Mouse (Mus musculus) bone marrow, adult 2 months (tissue): ENCODE measurements around the gene Rabif. TPM values are rescaled to one million over a fixed set of nuclear protein-coding genes. Genes with fewer than 3 reads are reported as not detected.
A peak's percentile ranks its signal among the peaks of the same experiment; 100 is the strongest.
"Not testable (repeated sequence)": the region's sequence is repeated elsewhere in the genome, so short reads cannot be mapped to it uniquely, and the experiment has no call there.

Source experiments
- H3K27ac ChIP-seq: fragments of 200-500 bp; 2 replicates; pipeline ENCODE4 v1.5.1; 2012; ENCODE audit warnings: low read depth, mild to moderate bottlenecking, control low read depth, inconsistent platforms, low read length; ENCODE audit not compliant: control insufficient read depth, poor library complexity, insufficient read depth
- H3K4me1 ChIP-seq: fragments of 200-500 bp; 2 replicates; pipeline ENCODE4 v1.6.1; 2011; ENCODE audit warnings: low read length; ENCODE audit not compliant: control insufficient read depth, insufficient read depth
- H3K4me3 ChIP-seq: fragments of 200-500 bp; replicated peaks from 2 replicates; pipeline ENCODE3; 2011; ENCODE audit warnings: mild to moderate bottlenecking, low read depth, low read length, control low read depth; ENCODE audit not compliant: control insufficient read depth
- CTCF ChIP-seq: fragments of 200-500 bp; IDR thresholded peaks from 2 replicates; pipeline ENCODE4 v1.5.1; 2011; ENCODE audit warnings: low read length, control low read depth; ENCODE audit not compliant: control insufficient read depth, insufficient read depth
- POLR2A ChIP-seq: fragments of 200-500 bp; IDR thresholded peaks from 2 replicates; pipeline ENCODE4 v1.6.1; 2011; ENCODE audit warnings: low read depth, mild to moderate bottlenecking, control low read depth, low read length, borderline replicate concordance; ENCODE audit not compliant: control insufficient read depth
- WGBS: fragments of 180-500 bp; shearing (Covaris S2); methylation state at CpG from one replicate; pipeline ENCODE4 v1.1.7; 2018; 5-methylcytosine and 5-hydroxymethylcytosine counted together
- polyA plus RNA-seq: library from polyadenylated mRNA; stranded (reverse); fragments of >200 nt; gene quantifications from 2 replicates; pipeline ENCODE4 v1.2.4, GENCODE M21; 2011; ENCODE audit warnings: low replicate concordance; ENCODE audit not compliant: missing spikeins, insufficient read depth, insufficient read length

The Rabif gene
- polyA plus RNA-seq, 1 experiment = 10.0 TPM

DNA sequence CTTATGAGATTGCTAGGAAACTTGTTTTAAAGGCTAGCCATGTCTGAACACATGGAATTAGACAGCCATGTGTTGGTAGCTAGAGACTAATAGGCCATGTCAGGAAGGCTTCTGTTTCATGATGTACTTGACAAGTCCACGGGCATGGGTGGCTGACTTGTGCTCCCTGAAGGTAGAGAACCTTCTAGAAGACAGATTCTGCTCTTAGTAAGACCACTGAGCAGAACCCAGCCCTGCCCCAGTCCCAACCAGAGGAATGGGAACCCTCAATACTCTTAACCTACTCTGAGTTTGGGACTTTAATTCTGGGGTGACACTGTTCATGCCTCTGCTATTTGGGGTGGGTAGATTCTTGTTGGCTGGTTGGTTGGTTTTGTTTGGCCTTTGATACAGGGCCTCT is 30.6 kb downstream of the Rabif start:
- TF ChIP-seq POLR2A (no peak), CTCF (no peak)
- 90% methylated on average over 1 of the region's 1 CpGs for WGBS
- Histone ChIP-seq H3K27ac (no peak overlapping the region), H3K4me3 (no peak overlapping the region), H3K4me1 (peaks cover 2% of the 10 kb centered on the region)

DNA sequence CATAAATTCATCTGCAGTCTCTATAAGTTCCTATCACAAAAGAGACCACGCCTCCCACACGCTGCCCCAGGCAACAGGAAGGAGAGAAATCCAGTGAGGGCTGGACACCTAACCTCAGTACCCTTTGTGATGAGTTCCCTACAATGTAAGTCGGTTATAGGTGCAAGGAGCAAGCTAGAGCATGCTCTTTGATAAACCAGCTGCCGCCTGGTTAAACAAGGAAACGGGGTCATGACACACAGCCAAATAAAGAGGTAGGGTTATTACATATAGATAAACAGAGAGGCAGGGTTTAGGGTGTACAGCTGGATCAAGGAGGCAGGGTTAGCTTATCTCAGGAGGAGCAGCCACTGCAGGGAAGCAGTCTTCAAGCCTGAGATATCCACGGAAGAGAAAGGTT is 32.3 kb downstream of the Rabif start:
- WGBS = 53% methylated on average over 6 of the region's 6 CpGs
- no peak overlapping the region for H3K4me3 ChIP-seq
- TF ChIP-seq CTCF = no peak
- TF ChIP-seq POLR2A = no peak
- H3K4me1 ChIP-seq = peaks cover 2% of the 10 kb centered on the region
- H3K27ac ChIP-seq = peak overlapping the region; percentile 75

GRCm38 (mm10) chr1:134530618-134531017 is 36.2 kb downstream of the Rabif start:
- 80% methylated on average over 6 of the region's 6 CpGs for WGBS
- no peak overlapping the region for H3K4me3 ChIP-seq
- H3K27ac ChIP-seq = no peak overlapping the region
- no peaks in the 10 kb centered on the region; the same call in 1 of the 2 replicates for H3K4me1 ChIP-seq
- TF ChIP-seq CTCF (no peak), POLR2A (no peak)

- 93% methylated on average over 10 of the region's 10 CpGs for WGBS
- H3K27ac ChIP-seq, H3K4me1 ChIP-seq, H3K4me3 ChIP-seq: not testable (repeated sequence)
Measured at GRCm38 (mm10) chr1:134533710-134534109, 39.3 kb downstream of the Rabif start.

DNA sequence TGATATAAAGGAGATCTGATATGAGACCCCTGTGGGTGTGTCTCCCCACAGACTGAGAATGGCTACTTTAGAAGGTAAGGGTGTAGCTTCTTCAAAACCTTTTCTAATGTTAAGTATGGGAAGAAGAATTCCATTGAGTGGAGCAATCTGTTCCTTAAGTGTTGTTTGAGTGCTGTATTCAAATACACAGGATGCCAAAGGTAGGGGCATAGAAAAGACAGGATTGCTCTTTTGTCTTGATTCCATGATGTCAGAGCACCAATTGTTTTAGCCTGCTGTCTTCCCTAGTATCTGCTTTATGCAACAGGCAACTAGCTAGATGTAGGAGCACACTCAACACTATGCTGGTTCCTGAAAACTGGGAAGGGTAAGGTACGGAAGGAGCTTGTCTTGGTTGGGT is 40.6 kb downstream of the Rabif start:
- WGBS = 98% methylated on average over 1 of the region's 1 CpGs
- peaks cover 1% of the 10 kb centered on the region; the same call in 1 of the 2 replicates for H3K4me1 ChIP-seq
- no peak for TF ChIP-seq CTCF
- no peak for TF ChIP-seq POLR2A
- H3K4me3 ChIP-seq = no peak overlapping the region
- H3K27ac ChIP-seq = no peak overlapping the region

GRCm38 (mm10) chr1:134535513-134535912 is 41.1 kb downstream of the Rabif start:
- H3K4me1 ChIP-seq = peaks cover 1% of the 10 kb centered on the region; the same call in 1 of the 2 replicates
- H3K27ac ChIP-seq = no peak overlapping the region
- WGBS = 70% methylated on average over 3 of the region's 3 CpGs
- no peak overlapping the region for H3K4me3 ChIP-seq
- no peak for TF ChIP-seq POLR2A
- TF ChIP-seq CTCF = no peak

GRCm38 (mm10) chr1:134540610-134541009 is 46.2 kb downstream of the Rabif start:
- WGBS = 90% methylated on average over 10 of the region's 10 CpGs
- Histone ChIP-seq H3K4me1 (peaks cover 1% of the 10 kb centered on the region; the same call in 1 of the 2 replicates), H3K27ac (no peak overlapping the region), H3K4me3 (no peak overlapping the region)
- TF ChIP-seq POLR2A (no peak), CTCF (no peak)

- 88% methylated on average over 4 of the region's 4 CpGs for WGBS
- no peak overlapping the region for H3K4me3 ChIP-seq
- H3K4me1 ChIP-seq = no peaks in the 10 kb centered on the region
- H3K27ac ChIP-seq = no peak overlapping the region
- TF ChIP-seq CTCF (no peak), POLR2A (no peak)
Measured at GRCm38 (mm10) chr1:134548231-134548630, 53.8 kb downstream of the Rabif start.

DNA sequence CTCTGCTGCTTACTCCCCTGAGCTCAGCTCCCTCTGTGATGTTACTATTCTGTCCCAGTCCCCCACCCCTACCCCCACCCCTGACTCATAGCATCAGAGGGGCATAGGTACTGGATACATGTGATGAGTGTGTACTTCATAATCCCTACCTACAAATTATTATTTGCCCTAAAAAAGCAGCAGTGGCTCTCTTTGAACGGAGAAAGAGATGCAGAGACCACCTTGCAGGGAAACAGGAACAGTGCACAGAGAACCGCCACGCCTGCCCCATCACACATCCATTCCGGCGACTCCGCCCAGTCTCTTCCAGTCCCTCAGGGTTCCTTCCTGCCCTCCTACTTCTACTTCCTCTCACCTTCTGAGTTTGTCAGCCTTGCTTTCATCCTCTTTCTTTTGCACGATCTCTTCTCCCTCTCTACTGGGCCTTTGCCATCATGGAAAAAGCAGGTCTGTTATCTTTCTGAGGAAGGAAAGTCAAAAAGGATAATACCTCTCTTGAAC is 55.2 kb downstream of the Rabif start, which contains the start of gene Mgat4e:
Gene Mgat4e, minus strand, starts transcription at position 51 of the 501 bp plus-strand sequence.
- Histone ChIP-seq H3K27ac (no peak within 1 kb of the TSS), H3K4me3 (no peak within 1 kb of the TSS), H3K4me1 (no peaks in the 10 kb centered on the region)
- WGBS = 24% methylated on average over 7 of the region's 7 CpGs
- no peak for TF ChIP-seq CTCF
- TF ChIP-seq POLR2A = no peak
